In genomic region chr9:98563137-98564126, GRCm38 (mm10) we compare ENCODE assay signal across 7 mouse cellular contexts. TPM values are rescaled to one million over a fixed set of nuclear protein-coding genes. Genes with fewer than 3 reads are reported as not detected.
DNase-seq lines count a peak whose midpoint lies in the region; ATAC-seq lines count a peak whose summit lies in the region.

Gene Copb2 (plus strand): TSS chr9:98563721.

- H3K9me3 ChIP-seq in embryonic facial prominence, embryonic 10.5 days: no peaks in the 10 kb centered on the region
- H3K9me3 ChIP-seq in limb, embryonic 10.5 days (replicated peaks): no peaks in the 10 kb centered on the region
- H3K9me3 ChIP-seq in midbrain, embryonic 13.5 days: no peaks in the 10 kb centered on the region

- H3K4me3 ChIP-seq in embryonic facial prominence, embryonic 10.5 days: peak within 1 kb of the TSS; percentile 91
- H3K4me3 ChIP-seq in limb, embryonic 10.5 days: peak within 1 kb of the TSS; percentile 94
- peak within 1 kb of the TSS; percentile 69 for H3K4me3 ChIP-seq in midbrain, embryonic 13.5 days (replicated peaks)

- peak within 1 kb of the TSS; percentile 91 for H3K9ac ChIP-seq in midbrain, embryonic 13.5 days (replicated peaks)

- ATAC-seq in granulocyte monocyte progenitor cell, adult 5-6 weeks (replicated peaks; ENCODE audit: poor library complexity, severe bottlenecking): peak; percentile 94
- peak; percentile 100 for ATAC-seq in midbrain, embryonic 13.5 days

- WGBS in embryonic facial prominence, embryonic 10.5 days: under 1% methylated on average over 76 of the region's 76 CpGs
- under 1% methylated on average over 76 of the region's 76 CpGs for WGBS in limb, embryonic 10.5 days
- WGBS in midbrain, embryonic 13.5 days: under 1% methylated on average over 76 of the region's 76 CpGs

- H3K27ac ChIP-seq in embryonic facial prominence, embryonic 10.5 days (replicated peaks): peak within 1 kb of the TSS; percentile 87
- H3K27ac ChIP-seq in limb, embryonic 10.5 days: peak within 1 kb of the TSS; percentile 90
- H3K27ac ChIP-seq in midbrain, embryonic 13.5 days: peak within 1 kb of the TSS; percentile 89

- H3K4me2 ChIP-seq in midbrain, embryonic 13.5 days (replicated peaks): peak within 1 kb of the TSS; percentile 76

- peak; percentile 99 for DNase-seq in adrenal gland, postnatal 10 days
- DNase-seq in embryonic facial prominence, embryonic 10.5 days (ENCODE audit: low spot score): peak; percentile 98
- DNase-seq in kidney, adult 11 months: peak; percentile 97
- peak; percentile 100 for DNase-seq in limb, embryonic 10.5 days (ENCODE audit: low spot score)
- peak; percentile 99 for DNase-seq in spleen, adult 12 weeks (ENCODE audit: low spot score)

- no peaks in the 10 kb centered on the region for H3K27me3 ChIP-seq in embryonic facial prominence, embryonic 10.5 days (replicated peaks; ENCODE audit: low read depth, poor library complexity, severe bottlenecking)
- no peaks in the 10 kb centered on the region for H3K27me3 ChIP-seq in limb, embryonic 10.5 days (ENCODE audit: low read depth, poor library complexity, severe bottlenecking)
- H3K27me3 ChIP-seq in midbrain, embryonic 13.5 days: no peaks in the 10 kb centered on the region

- peaks cover 19% of the 10 kb centered on the region for H3K4me1 ChIP-seq in embryonic facial prominence, embryonic 10.5 days
- peaks cover 13% of the 10 kb centered on the region for H3K4me1 ChIP-seq in limb, embryonic 10.5 days
- peaks cover 27% of the 10 kb centered on the region for H3K4me1 ChIP-seq in midbrain, embryonic 13.5 days (replicated peaks)

- peaks cover 8% of the 10 kb centered on the region for H3K36me3 ChIP-seq in embryonic facial prominence, embryonic 10.5 days (replicated peaks)
- H3K36me3 ChIP-seq in limb, embryonic 10.5 days: peaks cover 10% of the 10 kb centered on the region
- peaks cover 6% of the 10 kb centered on the region for H3K36me3 ChIP-seq in midbrain, embryonic 13.5 days

RNA-seq across cellular contexts. Expression of gene Copb2, which starts in this region (rescaled TPM):
- 100 to 1,000 TPM; 111 to 114 TPM for total RNA-seq in adrenal gland, postnatal 10 days (2021)
- polyA plus RNA-seq in embryonic facial prominence, embryonic 10.5 days (2016; fragmentation: Nextera tagmentation; extraction: Ambion mirVana): 159 and 163 TPM in 2 replicates
- 135 and 138 TPM in 2 replicates for total RNA-seq in granulocyte monocyte progenitor cell, adult 5-6 weeks (2014; fragmentation: Nextera tagmentation)
- total RNA-seq in granulocyte monocyte progenitor cell, adult 5-6 weeks (2017): 183 and 237 TPM in 2 replicates
- polyA plus RNA-seq in limb, embryonic 10.5 days (2016; fragmentation: Nextera tagmentation; extraction: Ambion mirVana): 147 and 178 TPM in 2 replicates
- polyA plus RNA-seq in midbrain, embryonic 13.5 days (2015; fragmentation: Nextera tagmentation; extraction: Ambion mirVana): 136 and 138 TPM in 2 replicates

Comparison
In these comparisons a context has a peak if more than half of its experiments do, and no peak if none do; other contexts are left out.
1. Peak in every context shown above with its lines: DNase-seq, ATAC-seq, H3K4me3 ChIP-seq and H3K27ac ChIP-seq.